Mouse (Mus musculus): ENCODE measurements around the gene Zfp667. TPM values are rescaled to one million over a fixed set of nuclear protein-coding genes. Genes with fewer than 3 reads are reported as not detected.

The Zfp667 gene
- polyA plus RNA-seq, 1 experiment from 2014 or later = 8.9 TPM

DNA sequence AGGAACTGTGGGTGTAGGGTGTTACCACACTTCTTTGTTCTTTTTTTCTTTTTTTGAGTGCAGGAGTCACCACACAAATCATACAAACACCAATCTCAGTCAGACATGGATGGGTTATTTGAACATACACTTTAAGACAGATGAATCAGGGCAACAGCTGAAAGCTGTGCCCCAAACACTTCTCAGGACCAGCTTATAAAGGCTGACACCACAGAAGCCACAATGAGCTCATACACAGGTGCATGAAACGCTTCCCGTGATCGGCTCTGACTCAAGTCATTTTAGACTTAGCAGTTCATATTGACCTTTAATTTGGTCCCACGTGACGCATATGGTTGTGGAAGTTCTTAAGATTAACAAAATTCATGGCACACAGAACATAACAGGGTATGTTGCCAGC is 53.5 kb downstream of the Zfp667 start:
- Histone ChIP-seq H3K27me3 (no peaks in the 10 kb centered on the region), H3K4me2 (no peak overlapping the region), H3K9ac (no peak overlapping the region), H3K4me1 (no peaks in the 10 kb centered on the region), H3K4me3 (no peak overlapping the region), H3K9me3 (no peaks in the 10 kb centered on the region), H3K36me3 (no peaks in the 10 kb centered on the region), H3K27ac (no peak overlapping the region)
- ATAC-seq (ENCODE audit: insufficient number of reproducible peaks, low FRiP score, low TSS enrichment, low read depth) = no peak
- WGBS = 83% methylated on average over 5 of the region's 5 CpGs

DNA sequence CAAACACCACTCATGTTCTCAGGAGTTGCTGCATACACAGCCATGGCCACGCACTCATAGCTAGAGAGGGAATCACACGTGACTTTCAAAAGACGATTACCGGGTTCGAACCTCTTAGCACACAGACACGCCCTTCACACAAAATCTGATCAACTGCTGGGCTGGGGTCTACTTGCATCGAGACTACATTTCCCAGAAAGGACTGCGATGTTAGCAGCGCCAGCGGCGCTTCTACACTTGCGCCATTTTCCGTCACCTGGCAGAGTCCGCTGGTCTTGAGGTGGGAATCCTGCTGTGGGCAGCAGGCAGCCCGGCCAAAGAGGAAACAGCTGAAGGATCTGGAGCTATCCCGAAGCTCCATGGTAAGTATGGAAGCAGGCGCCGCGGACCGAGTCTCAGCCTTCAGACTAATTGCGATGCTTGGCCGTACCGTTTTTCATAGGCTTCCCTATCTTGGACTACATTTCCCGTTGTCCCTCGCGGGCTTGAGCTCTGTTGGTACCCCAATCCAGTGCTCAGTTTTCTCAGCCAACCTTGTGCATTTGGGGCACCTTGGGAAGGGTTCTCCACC is 57.2 kb downstream of the Zfp667 start, which contains the start of gene Gm3854:
Gm3854 (plus strand) TSS at position 259 of the 571 bp plus-strand sequence.
- H3K27ac ChIP-seq = peak within 1 kb of the TSS; percentile 77; the same call in 1 of the 2 replicates
- H3K27me3 ChIP-seq = no peaks in the 10 kb centered on the region
- H3K4me3 ChIP-seq = peak within 1 kb of the TSS; percentile 61
- H3K9ac ChIP-seq = peak within 1 kb of the TSS; percentile 46
- WGBS = under 1% methylated on average over 26 of the region's 26 CpGs
- H3K9me3 ChIP-seq = no peaks in the 10 kb centered on the region
- peak within 1 kb of the TSS; percentile 42 for H3K4me2 ChIP-seq
- ATAC-seq (ENCODE audit: insufficient number of reproducible peaks, low FRiP score, low TSS enrichment, low read depth) = peak; percentile 84
- no peaks in the 10 kb centered on the region for H3K4me1 ChIP-seq
- H3K36me3 ChIP-seq = no peaks in the 10 kb centered on the region

DNA sequence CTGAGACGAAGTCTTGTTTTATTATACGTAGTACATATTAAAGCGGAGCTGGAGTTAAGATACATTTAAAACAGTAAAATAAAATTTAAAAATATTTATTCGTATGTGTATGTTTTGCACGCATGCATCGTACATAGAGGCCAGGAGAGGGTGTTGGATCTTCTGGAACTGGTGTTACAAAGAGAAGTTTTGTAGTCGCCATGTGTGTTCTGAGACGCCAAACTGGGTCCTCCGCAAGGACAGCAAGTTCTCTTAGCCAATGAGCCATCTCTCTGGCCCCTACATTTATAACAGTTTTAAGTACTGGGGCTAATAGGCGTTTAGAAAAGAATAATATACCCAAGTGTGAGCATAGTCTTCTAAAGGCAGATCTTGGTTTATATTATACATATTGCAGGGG is 57.7 kb downstream of the Zfp667 start:
- H3K9ac ChIP-seq = no peak overlapping the region

More for the DNA sequence above, 57.7 kb downstream of the Zfp667 start:
- H3K27me3 ChIP-seq = no peaks in the 10 kb centered on the region
- ATAC-seq (ENCODE audit: insufficient number of reproducible peaks, low FRiP score, low TSS enrichment, low read depth) = no peak
- peak overlapping the region; percentile 61 for H3K4me3 ChIP-seq
- no peaks in the 10 kb centered on the region for H3K9me3 ChIP-seq
- 32% methylated on average over 10 of the region's 10 CpGs for WGBS
- peak overlapping the region; percentile 42 for H3K4me2 ChIP-seq
- no peaks in the 10 kb centered on the region for H3K36me3 ChIP-seq
- H3K4me1 ChIP-seq = no peaks in the 10 kb centered on the region
- no peak overlapping the region for H3K27ac ChIP-seq

Other genes with a start within 250 kb of the Zfp667 start
- gene Nlrp4c, start 241.4 kb upstream of the Zfp667 start, polyA plus RNA-seq (2015; fragmentation: Nextera tagmentation; extraction: Ambion mirVana) = not detected in 2 replicates
- gene Zfp787, start 130.6 kb upstream of the Zfp667 start, polyA plus RNA-seq (2015; fragmentation: Nextera tagmentation; extraction: Ambion mirVana) = 18.8 and 19.8 TPM in 2 replicates
- 52.8 and 55.9 TPM in 2 replicates for gene Zfp444, start 114.4 kb upstream of the Zfp667 start, polyA plus RNA-seq (2015; fragmentation: Nextera tagmentation; extraction: Ambion mirVana)
- gene Galp, start 89.5 kb upstream of the Zfp667 start, polyA plus RNA-seq (2015; fragmentation: Nextera tagmentation; extraction: Ambion mirVana) = not detected in 2 replicates
- not detected in 2 replicates for gene Zscan5b, start 64.3 kb upstream of the Zfp667 start, polyA plus RNA-seq (2015; fragmentation: Nextera tagmentation; extraction: Ambion mirVana)
- gene Epp13, start 33.9 kb upstream of the Zfp667 start, polyA plus RNA-seq (2015; fragmentation: Nextera tagmentation; extraction: Ambion mirVana) = not detected in 2 replicates
- 5.3 and 5.9 TPM in 2 replicates for gene Zfp583, start 44.7 kb downstream of the Zfp667 start, polyA plus RNA-seq (2015; fragmentation: Nextera tagmentation; extraction: Ambion mirVana)
- 1.9 and 2.1 TPM in 2 replicates for gene Gm3854, start 57.2 kb downstream of the Zfp667 start, polyA plus RNA-seq (2015; fragmentation: Nextera tagmentation; extraction: Ambion mirVana)
- gene Zfp78, start 76.7 kb downstream of the Zfp667 start, polyA plus RNA-seq (2015; fragmentation: Nextera tagmentation; extraction: Ambion mirVana) = 2.9 and 3.3 TPM in 2 replicates
- 7.8 and 9.2 TPM in 2 replicates for gene Zfp28, start 96.7 kb downstream of the Zfp667 start, polyA plus RNA-seq (2015; fragmentation: Nextera tagmentation; extraction: Ambion mirVana)
- gene Smim17, start 112.1 kb downstream of the Zfp667 start, polyA plus RNA-seq (2015; fragmentation: Nextera tagmentation; extraction: Ambion mirVana) = 0.29 and 0.56 TPM in 2 replicates
- not detected in 2 replicates for gene Gm20715, start 123.7 kb downstream of the Zfp667 start, polyA plus RNA-seq (2015; fragmentation: Nextera tagmentation; extraction: Ambion mirVana)
- gene Olfr1344, start 152.1 kb downstream of the Zfp667 start, polyA plus RNA-seq (2015; fragmentation: Nextera tagmentation; extraction: Ambion mirVana) = not detected in 2 replicates
- not detected in 2 replicates for gene Olfr1336, start 169.6 kb downstream of the Zfp667 start, polyA plus RNA-seq (2015; fragmentation: Nextera tagmentation; extraction: Ambion mirVana)
- gene Olfr1346, start 180.5 kb downstream of the Zfp667 start, polyA plus RNA-seq (2015; fragmentation: Nextera tagmentation; extraction: Ambion mirVana) = not detected in 2 replicates
- not detected in 2 replicates for gene Olfr5, start 200.4 kb downstream of the Zfp667 start, polyA plus RNA-seq (2015; fragmentation: Nextera tagmentation; extraction: Ambion mirVana)
- gene Olfr1347, start 213.2 kb downstream of the Zfp667 start, polyA plus RNA-seq (2015; fragmentation: Nextera tagmentation; extraction: Ambion mirVana) = not detected in 2 replicates
- not detected in 2 replicates for gene Olfr1348, start 222.2 kb downstream of the Zfp667 start, polyA plus RNA-seq (2015; fragmentation: Nextera tagmentation; extraction: Ambion mirVana)
- not detected in 2 replicates for gene Olfr1349, start 236.4 kb downstream of the Zfp667 start, polyA plus RNA-seq (2015; fragmentation: Nextera tagmentation; extraction: Ambion mirVana)

Measured in limb, embryonic 15.5 days (tissue).